Mouse (Mus musculus): ENCODE measurements at regions not wholly inside any gene's neighbourhood (a gene's known extent, or its start where the extent isn't known, plus 50 kb on each side); places are given as distances from the start of the nearest gene placed in this dataset.

DNA sequence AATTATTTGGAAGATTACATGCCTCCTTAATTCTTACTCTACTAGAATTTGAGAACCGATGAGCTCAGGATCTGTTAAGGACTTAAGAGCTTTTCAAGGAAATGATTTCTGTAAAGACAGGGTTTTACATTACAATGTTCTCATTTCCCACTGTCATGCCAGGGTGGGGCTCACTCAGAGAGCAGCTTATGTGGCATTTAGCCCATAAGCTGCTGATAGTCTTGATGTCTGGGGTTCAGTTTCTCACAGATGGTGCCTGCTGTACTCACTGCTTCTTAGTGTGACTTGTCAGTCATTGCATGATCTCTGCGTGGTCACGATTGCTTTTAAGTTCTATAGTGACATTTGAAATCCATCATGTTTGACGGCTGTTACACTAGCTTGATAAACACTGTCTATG, 484.8 kb downstream of the Pcdh17 start:
- ATAC-seq (ENCODE audit: low FRiP score) = no peak
- Histone ChIP-seq H3K4me1 (replicated peaks) (no peaks in the 10 kb centered on the region), H3K27me3 (no peaks in the 10 kb centered on the region), H3K9ac (no peak overlapping the region), H3K9me3 (no peaks in the 10 kb centered on the region), H3K27ac (no peak overlapping the region), H3K4me3 (no peak overlapping the region), H3K4me2 (no peak overlapping the region), H3K36me3 (no peaks in the 10 kb centered on the region)
- 56% methylated on average over 4 of the region's 4 CpGs for WGBS

DNA sequence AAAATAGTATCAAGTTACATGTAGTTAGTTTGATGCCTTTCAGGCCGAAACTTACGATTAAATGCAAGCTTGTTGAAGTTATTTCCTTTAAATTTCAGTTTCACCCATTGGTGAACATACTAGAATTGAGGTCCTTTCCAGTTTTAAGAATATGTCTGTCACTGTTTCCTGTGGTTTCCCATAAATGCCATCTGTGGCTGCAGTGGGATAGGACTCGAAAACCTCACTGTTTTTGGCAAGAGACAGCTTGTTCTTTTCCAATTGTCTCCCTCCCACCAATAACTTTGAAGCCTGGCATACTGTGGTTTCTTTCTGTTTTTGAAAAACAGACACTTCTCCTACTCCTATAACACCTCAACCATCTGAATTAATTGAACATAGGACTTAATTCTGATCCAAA, 490.7 kb downstream of the Pcdh17 start:
- H3K4me2 ChIP-seq = no peak overlapping the region
- no peak overlapping the region for H3K9ac ChIP-seq
- H3K4me1 ChIP-seq (replicated peaks) = no peaks in the 10 kb centered on the region
- no peaks in the 10 kb centered on the region for H3K36me3 ChIP-seq
- H3K27ac ChIP-seq = no peak overlapping the region
- no peak overlapping the region for H3K4me3 ChIP-seq
- H3K9me3 ChIP-seq = no peaks in the 10 kb centered on the region
- ATAC-seq (ENCODE audit: low FRiP score) = no peak
- WGBS = 75% methylated on average over 3 of the region's 3 CpGs
- H3K27me3 ChIP-seq = no peaks in the 10 kb centered on the region

DNA sequence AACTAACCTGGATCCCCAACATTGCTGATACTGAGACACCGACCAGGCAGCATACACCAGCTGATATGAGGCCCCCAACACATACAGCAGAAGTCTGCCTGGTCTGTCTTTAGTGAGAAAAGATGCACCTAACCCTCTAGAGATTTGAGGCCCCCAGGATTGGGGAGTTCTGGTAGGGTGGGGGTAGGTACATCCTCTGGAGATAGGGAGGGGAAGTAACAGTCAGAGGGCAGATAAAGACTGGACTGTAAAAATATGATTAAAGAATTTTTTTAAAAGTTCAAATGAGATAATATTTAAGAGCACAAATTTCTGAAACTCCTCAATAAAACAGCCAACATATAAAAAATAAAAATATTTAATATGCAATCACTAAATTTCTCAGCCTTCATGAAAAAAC, 511.9 kb downstream of the Pcdh17 start:
- no peaks in the 10 kb centered on the region for H3K4me1 ChIP-seq (replicated peaks)
- H3K9ac ChIP-seq = no peak overlapping the region
- H3K36me3 ChIP-seq = no peaks in the 10 kb centered on the region
- H3K27me3 ChIP-seq = no peaks in the 10 kb centered on the region
- no peak for ATAC-seq (ENCODE audit: low FRiP score)
- H3K27ac ChIP-seq = no peak overlapping the region
- 89% methylated on average over 1 of the region's 1 CpGs for WGBS
- H3K4me2 ChIP-seq = no peak overlapping the region
- H3K9me3 ChIP-seq = no peaks in the 10 kb centered on the region
- H3K4me3 ChIP-seq = no peak overlapping the region

DNA sequence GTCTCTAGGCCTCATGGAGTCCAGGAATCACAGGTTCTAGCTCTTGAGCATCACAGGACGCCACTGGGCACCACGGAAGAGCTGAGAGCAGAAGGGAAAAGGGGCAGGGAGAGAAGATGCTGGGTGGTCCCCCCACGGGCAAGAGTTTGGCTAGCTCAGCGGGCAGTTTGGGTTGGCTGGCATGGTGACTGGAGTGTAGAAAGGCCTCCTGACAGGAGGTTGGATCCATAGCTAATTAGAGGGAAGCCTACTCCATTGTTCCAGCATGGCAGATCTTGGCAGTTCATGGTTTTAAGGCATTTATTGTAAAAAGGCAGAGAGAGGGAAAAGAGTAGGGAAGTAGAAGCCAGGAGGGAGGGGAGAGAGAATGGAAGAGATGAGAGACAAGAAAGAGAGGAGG, 544.4 kb downstream of the Pcdh17 start:
- no peak overlapping the region for H3K4me2 ChIP-seq
- no peaks in the 10 kb centered on the region for H3K36me3 ChIP-seq
- no peak overlapping the region for H3K9ac ChIP-seq
- 72% methylated on average over 4 of the region's 4 CpGs for WGBS
- no peaks in the 10 kb centered on the region for H3K9me3 ChIP-seq
- no peaks in the 10 kb centered on the region for H3K27me3 ChIP-seq
- 0 out of 2 replicates have a peak, but pooled peaks have one; percentile 52 for ATAC-seq (ENCODE audit: low FRiP score)
- H3K4me1 ChIP-seq (replicated peaks) = no peaks in the 10 kb centered on the region
- H3K4me3 ChIP-seq = no peak overlapping the region
- no peak overlapping the region for H3K27ac ChIP-seq

DNA sequence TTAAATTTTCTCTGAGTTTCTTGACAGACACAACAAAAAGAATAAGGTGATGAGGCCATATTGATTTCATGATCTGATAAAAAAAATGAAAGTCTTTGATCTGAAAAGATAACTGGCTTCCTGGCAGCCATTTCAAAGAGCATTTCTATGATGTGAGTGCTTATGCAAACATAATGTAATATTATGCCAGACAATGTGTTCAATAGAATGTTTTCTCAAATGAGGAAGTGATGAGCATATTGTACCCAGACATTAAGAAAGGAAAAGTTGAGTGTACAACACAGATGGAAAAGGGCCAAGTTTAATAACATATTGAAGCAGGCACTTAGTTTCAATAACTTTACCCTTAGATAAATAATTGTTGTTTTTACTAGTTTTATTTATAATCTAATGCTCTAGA, 569.0 kb downstream of the Pcdh17 start:
- Histone ChIP-seq H3K4me2 (no peak overlapping the region), H3K9ac (no peak overlapping the region), H3K36me3 (no peaks in the 10 kb centered on the region), H3K27me3 (no peaks in the 10 kb centered on the region), H3K4me3 (no peak overlapping the region), H3K4me1 (replicated peaks) (no peaks in the 10 kb centered on the region), H3K9me3 (no peaks in the 10 kb centered on the region), H3K27ac (no peak overlapping the region)
- ATAC-seq (ENCODE audit: low FRiP score) = no peak

Data from hindbrain, embryonic 13.5 days (tissue).